Mouse (Mus musculus): ENCODE results near the gene C87436. TPM values are rescaled to one million over a fixed set of nuclear protein-coding genes. Genes with fewer than 3 reads are reported as not detected.

The C87436 gene
- polyA plus RNA-seq, 1 experiment from 2014 or later, result 22.2 TPM

DNA sequence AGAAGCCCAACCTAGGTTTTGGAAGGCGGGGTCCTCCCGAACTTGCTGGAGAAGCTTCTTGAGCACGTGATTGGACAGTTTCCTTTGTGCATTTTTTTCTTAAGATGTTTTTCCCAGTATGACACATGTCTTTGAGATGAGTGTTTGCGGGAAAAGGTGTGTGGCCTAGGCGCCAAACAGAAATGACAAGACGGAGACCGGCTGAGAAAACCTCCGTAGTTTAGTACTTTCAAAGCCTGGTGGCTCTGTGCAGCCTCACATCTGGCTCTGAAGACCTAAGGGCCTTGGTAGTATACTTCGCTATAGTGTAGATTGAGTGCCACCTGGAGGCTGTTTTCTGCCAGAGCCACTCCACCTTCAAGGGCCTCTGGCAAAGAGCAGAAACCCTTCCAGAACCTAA lies 37.2 kb upstream of the C87436 start:
- H3K4me3 ChIP-seq (replicated peaks), result peak overlapping the region; percentile 26
- peak overlapping the region; percentile 49 for H3K4me2 ChIP-seq
- ATAC-seq (ENCODE audit: low FRiP score), result no peak
- peaks cover 25% of the 10 kb centered on the region for H3K4me1 ChIP-seq
- no peak overlapping the region for H3K9ac ChIP-seq (replicated peaks)
- H3K9me3 ChIP-seq (replicated peaks), result no peaks in the 10 kb centered on the region
- H3K36me3 ChIP-seq, result no peaks in the 10 kb centered on the region
- 7% methylated on average over 9 of the region's 9 CpGs for WGBS
- no peaks in the 10 kb centered on the region for H3K27me3 ChIP-seq (replicated peaks)
- H3K27ac ChIP-seq (replicated peaks), result peak overlapping the region; percentile 23; the same call in 1 of the 2 replicates

DNA sequence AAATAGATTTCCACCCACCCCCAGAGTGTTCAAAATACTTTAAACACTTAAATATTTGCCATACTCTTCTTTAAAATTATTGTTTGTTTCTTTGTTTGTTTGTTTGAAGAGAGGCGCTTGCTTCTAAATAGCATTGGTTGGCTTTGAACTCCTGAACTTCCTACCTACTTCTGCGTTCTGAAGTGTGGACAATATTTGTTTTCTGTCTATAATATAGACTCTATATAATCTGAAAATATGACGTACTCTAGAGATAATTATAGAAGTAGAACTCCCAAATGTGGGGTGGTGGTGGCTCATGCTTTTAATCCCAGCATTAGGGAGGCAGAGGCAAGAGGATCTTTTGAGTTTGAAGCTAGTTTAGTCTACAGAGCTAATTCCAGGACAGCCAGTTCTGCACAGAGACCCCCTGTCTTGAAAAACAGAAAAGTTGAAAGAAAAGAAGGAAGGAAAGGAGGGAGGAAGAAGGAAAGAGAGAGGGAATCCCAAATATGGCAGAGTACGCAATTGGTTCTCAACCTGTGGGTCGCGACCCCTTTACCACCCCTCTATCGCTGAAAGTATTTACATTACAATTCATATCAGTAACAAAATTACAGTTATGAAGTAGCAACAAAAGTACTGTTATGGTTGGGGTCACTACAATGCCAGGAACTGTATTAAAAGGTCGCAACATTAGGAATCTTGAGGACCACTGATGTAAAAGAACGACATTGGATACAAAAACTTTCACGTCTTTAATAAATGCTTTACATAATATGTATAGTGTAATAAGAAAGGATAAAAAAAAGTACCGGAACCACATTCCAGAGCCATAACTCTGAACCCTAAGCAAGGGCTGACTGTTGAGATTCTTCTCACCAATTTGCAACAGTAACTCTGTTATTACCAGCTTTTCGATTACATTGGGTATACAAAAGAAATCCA lies 35.2 kb upstream of the C87436 start:
- Histone ChIP-seq H3K4me2 (peak overlapping the region; percentile 56), H3K9ac (replicated peaks) (0 out of 2 replicates have a peak overlapping the region, but pooled peaks have one; percentile 40), H3K9me3 (replicated peaks) (no peaks in the 10 kb centered on the region), H3K27ac (replicated peaks) (no peak overlapping the region), H3K4me3 (replicated peaks) (peak overlapping the region; percentile 72), H3K36me3 (no peaks in the 10 kb centered on the region), H3K4me1 (peaks cover 31% of the 10 kb centered on the region), H3K27me3 (replicated peaks) (no peaks in the 10 kb centered on the region)
- no peak for ATAC-seq (ENCODE audit: low FRiP score)
- 39% methylated on average over 12 of the region's 12 CpGs for WGBS

DNA sequence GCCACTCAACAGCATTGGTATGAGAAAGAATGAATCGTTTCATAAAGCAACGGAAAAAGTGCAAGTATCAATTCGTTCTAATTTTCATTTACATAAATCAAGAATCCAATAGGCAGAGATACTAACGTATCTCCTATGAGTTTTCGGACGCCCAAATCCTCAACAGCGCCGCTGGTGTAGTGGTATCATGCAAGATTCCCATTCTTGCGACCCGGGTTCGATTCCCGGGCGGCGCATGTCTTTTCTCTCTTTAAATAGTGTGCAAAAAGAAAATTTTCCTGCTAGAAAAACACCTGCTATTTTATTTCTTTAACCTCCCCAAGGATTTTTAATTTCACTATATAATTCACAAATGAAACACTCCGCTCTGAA lies 34.5 kb upstream of the C87436 start:
- H3K27me3 ChIP-seq (replicated peaks), result no peaks in the 10 kb centered on the region
- H3K4me3 ChIP-seq (replicated peaks), result peak overlapping the region; percentile 72
- H3K4me2 ChIP-seq, result peak overlapping the region; percentile 56
- peak overlapping the region; percentile 100 for H3K27ac ChIP-seq (replicated peaks)
- H3K9me3 ChIP-seq (replicated peaks), result no peaks in the 10 kb centered on the region
- H3K9ac ChIP-seq (replicated peaks), result peak overlapping the region; percentile 98; the same call in 1 of the 2 replicates
- under 1% methylated on average over 15 of the region's 15 CpGs for WGBS
- ATAC-seq (ENCODE audit: low FRiP score), result peak; percentile 83
- H3K36me3 ChIP-seq, result no peaks in the 10 kb centered on the region
- H3K4me1 ChIP-seq, result peaks cover 32% of the 10 kb centered on the region

DNA sequence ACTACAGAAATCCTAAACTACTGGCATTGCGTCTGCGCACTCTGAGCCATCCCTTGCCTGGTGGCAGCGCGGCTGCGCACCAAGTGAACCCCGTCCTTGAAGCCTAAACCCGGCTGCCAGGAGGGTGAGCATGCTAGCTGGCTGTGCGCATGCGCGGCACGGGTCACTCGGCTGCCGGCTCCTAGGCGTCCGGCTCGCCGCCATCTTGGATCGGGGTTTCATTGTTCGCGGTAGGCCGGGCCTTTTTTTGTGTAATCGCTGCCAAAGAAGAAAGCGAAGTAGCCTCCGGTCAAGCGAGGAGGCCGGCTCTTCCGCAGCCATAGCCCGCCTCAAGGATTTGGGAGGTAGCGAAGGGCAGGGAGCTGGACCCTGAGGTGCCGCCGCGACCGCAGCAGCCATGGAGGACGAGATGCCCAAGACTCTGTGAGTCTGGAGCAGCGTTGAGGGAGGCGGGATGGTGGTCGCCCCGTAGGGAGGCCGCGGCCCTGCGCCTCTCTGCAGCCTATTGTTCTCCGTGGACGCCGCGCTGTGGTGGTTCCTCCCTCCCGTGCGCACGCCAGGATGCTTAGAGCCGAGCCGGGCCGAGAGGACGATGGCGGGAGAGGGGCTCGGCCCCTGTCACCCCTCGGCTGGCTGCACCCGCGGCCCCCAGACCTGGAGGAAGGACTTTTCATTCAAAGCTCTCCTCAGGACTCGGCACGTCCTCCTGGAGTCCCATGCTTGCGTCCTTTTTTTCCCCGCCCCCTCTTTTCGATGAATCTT lies 33.9 kb upstream of the C87436 start, which contains the start of gene Tia1:
Gene Tia1 (plus strand): TSS at position 120 of the 762 bp plus-strand sequence.
- H3K27ac ChIP-seq (replicated peaks), result peak within 1 kb of the TSS; percentile 100
- peak; percentile 97 for ATAC-seq (ENCODE audit: low FRiP score)
- H3K27me3 ChIP-seq (replicated peaks), result no peaks in the 10 kb centered on the region

DNA sequence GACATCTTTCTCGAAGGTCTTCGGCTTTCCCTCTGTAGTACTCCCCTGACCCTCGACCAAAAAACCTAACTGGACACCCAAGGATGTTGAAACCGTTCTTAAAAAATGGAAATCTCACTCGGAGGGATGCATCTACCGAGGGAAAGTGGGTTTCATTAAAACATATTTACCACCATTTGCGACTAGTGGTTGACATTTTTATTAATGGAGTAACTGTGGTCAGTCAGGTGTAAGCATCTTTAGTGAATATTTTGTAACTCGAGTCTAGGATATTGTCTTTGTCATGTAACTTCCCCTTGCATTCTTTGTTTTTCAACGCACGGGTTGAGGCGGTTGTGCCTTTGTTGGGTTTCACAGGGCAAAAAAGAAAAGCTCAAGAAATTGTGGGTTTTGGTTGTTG lies 33.2 kb upstream of the C87436 start:
- peak overlapping the region; percentile 100 for H3K27ac ChIP-seq (replicated peaks)
- peak overlapping the region; percentile 71 for H3K4me2 ChIP-seq
- H3K9ac ChIP-seq (replicated peaks), result peak overlapping the region; percentile 98
- WGBS, result under 1% methylated on average over 11 of the region's 11 CpGs
- H3K4me1 ChIP-seq, result peaks cover 42% of the 10 kb centered on the region
- H3K4me3 ChIP-seq (replicated peaks), result peak overlapping the region; percentile 72
- H3K36me3 ChIP-seq, result no peaks in the 10 kb centered on the region
- H3K27me3 ChIP-seq (replicated peaks), result no peaks in the 10 kb centered on the region
- H3K9me3 ChIP-seq (replicated peaks), result no peaks in the 10 kb centered on the region
- ATAC-seq (ENCODE audit: low FRiP score), result no peak

More for the DNA sequence above, 33.9 kb upstream of the C87436 start, which contains the start of gene Tia1:
- H3K36me3 ChIP-seq, result no peaks in the 10 kb centered on the region
- under 1% methylated on average over 59 of the region's 62 CpGs for WGBS
- peak within 1 kb of the TSS; percentile 98 for H3K9ac ChIP-seq (replicated peaks)
- peaks cover 36% of the 10 kb centered on the region for H3K4me1 ChIP-seq
- peak within 1 kb of the TSS; percentile 71 for H3K4me2 ChIP-seq
- no peaks in the 10 kb centered on the region for H3K9me3 ChIP-seq (replicated peaks)
- H3K4me3 ChIP-seq (replicated peaks), result peak within 1 kb of the TSS; percentile 72

DNA sequence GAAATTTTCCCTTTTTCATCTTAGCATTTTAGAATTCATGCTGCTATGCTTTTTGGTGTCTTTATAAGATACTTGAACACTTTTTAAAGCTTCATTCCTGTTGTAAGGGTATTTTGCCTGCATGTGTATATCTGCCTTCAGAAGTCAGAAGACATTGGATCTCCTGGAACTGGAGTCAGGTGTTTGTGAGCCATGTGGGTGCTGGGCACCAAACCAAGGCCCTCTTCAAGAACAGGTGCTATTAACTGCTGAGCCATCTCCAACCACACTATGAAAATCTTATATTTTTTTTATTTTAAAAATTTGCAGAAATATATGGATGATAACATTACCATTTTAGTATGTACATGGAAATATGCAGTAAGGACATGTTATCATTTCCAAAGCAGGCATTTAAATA lies 31.9 kb upstream of the C87436 start:
- H3K27me3 ChIP-seq (replicated peaks), result no peaks in the 10 kb centered on the region
- H3K27ac ChIP-seq (replicated peaks), result no peak overlapping the region
- peak overlapping the region; percentile 71 for H3K4me2 ChIP-seq
- peaks cover 44% of the 10 kb centered on the region for H3K4me1 ChIP-seq
- no peak for ATAC-seq (ENCODE audit: low FRiP score)
- peak overlapping the region; percentile 29 for H3K4me3 ChIP-seq (replicated peaks)
- H3K9me3 ChIP-seq (replicated peaks), result no peaks in the 10 kb centered on the region
- no peaks in the 10 kb centered on the region for H3K36me3 ChIP-seq
- no peak overlapping the region for H3K9ac ChIP-seq (replicated peaks)

DNA sequence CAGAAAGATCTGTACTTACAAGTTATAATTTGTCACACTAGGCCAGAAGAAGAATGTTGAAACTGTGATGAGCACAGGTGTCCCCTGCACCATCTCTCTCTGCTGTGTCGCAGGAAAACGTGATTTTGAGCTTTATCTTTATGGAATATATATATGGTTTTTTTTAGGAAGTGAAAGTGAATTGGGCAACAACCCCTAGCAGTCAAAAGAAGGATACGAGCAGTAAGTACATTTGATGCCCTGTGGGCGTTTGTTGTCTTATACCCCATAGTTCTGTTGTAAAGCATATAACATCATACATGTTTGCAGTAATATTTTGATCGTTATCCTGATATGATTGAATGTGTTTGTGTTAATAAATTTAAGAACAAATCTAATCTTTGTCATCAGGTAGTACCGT lies 19.5 kb upstream of the C87436 start:
- 94% methylated on average over 6 of the region's 6 CpGs for WGBS
- no peaks in the 10 kb centered on the region for H3K4me1 ChIP-seq
- no peak for ATAC-seq (ENCODE audit: low FRiP score)

DNA sequence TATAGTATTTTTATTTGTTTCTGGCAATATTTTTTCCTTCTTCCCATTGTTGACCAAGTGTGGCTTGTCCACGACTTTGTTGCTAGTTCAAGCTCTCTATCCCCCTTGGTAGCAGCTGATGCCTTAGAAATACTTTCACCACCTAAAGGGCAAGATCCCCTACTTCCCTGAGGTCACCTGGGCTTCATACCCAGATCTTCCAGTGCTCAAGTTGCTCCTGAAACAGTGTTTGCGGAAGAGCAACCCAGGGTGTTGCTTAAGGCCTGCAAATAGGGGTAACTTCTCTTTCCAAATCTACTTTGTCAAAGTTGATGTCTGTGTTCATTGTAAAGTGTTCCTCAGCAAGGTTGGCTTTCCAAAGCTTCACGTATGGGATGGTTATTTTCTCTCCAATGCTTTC lies 18.9 kb upstream of the C87436 start:
- Histone ChIP-seq H3K36me3 (peaks cover 73% of the 10 kb centered on the region), H3K27me3 (replicated peaks) (no peaks in the 10 kb centered on the region)
- WGBS, result 91% methylated on average over 3 of the region's 3 CpGs

More for the DNA sequence above, 19.5 kb upstream of the C87436 start:
- H3K27me3 ChIP-seq (replicated peaks), result no peaks in the 10 kb centered on the region
- no peak overlapping the region for H3K9ac ChIP-seq (replicated peaks)
- H3K4me3 ChIP-seq (replicated peaks), result no peak overlapping the region
- H3K4me2 ChIP-seq, result no peak overlapping the region
- no peaks in the 10 kb centered on the region for H3K9me3 ChIP-seq (replicated peaks)
- H3K36me3 ChIP-seq, result peaks cover 71% of the 10 kb centered on the region
- H3K27ac ChIP-seq (replicated peaks), result no peak overlapping the region

DNA sequence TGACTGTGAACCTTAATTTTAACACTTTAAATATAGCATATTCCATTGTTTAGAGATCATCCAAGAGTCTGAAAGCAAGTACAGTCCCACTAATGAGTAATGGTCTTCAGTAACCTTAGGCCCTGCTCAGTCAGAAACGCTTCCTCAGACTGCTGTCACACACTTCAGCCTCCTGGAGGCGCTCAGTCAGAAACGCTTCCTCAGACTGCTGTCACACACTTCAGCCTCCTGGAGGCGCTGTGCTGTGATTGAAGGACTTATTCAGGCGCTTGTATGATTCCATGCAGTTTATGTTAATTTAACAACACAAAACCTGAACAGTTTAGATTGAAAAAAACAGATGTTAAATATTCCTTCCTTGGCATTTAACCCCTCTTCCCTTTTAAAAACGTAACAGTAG lies 17.7 kb upstream of the C87436 start:
- Histone ChIP-seq H3K36me3 (peaks cover 75% of the 10 kb centered on the region), H3K4me2 (no peak overlapping the region), H3K4me3 (replicated peaks) (no peak overlapping the region), H3K9ac (replicated peaks) (no peak overlapping the region), H3K27ac (replicated peaks) (no peak overlapping the region), H3K4me1 (no peaks in the 10 kb centered on the region), H3K9me3 (replicated peaks) (no peaks in the 10 kb centered on the region), H3K27me3 (replicated peaks) (no peaks in the 10 kb centered on the region)
- ATAC-seq (ENCODE audit: low FRiP score), result no peak
- WGBS, result 74% methylated on average over 6 of the region's 6 CpGs

More for the DNA sequence above, 18.9 kb upstream of the C87436 start:
- Histone ChIP-seq H3K27ac (replicated peaks) (no peak overlapping the region), H3K9ac (replicated peaks) (no peak overlapping the region), H3K9me3 (replicated peaks) (no peaks in the 10 kb centered on the region), H3K4me2 (no peak overlapping the region), H3K4me1 (no peaks in the 10 kb centered on the region), H3K4me3 (replicated peaks) (no peak overlapping the region)
- no peak for ATAC-seq (ENCODE audit: low FRiP score)

DNA sequence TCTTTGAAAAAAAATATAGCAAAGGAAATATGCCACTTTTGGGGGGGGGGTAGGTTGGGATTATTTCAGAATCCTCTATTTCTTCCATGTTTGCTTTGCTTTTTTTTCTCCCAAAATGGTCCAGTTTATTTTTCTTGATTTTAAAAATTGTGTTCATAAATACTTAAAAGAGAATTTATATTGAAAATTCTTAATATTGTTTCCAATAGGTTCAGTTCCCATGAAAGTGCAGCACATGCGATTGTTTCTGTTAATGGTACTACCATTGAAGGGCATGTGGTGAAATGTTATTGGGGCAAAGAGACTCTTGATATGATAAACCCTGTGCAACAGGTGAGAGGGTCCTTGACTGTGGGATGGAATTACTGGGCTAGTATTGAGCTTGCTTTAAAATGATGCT lies 11.8 kb upstream of the C87436 start, which contains the start of gene Gm44790:
Gene Gm44790 (plus strand): TSS at position 301 of the 400 bp plus-strand sequence.
- Histone ChIP-seq H3K9me3 (replicated peaks) (no peaks in the 10 kb centered on the region), H3K4me2 (no peak within 1 kb of the TSS), H3K27me3 (replicated peaks) (no peaks in the 10 kb centered on the region), H3K9ac (replicated peaks) (no peak within 1 kb of the TSS), H3K27ac (replicated peaks) (no peak within 1 kb of the TSS), H3K36me3 (peaks cover 70% of the 10 kb centered on the region), H3K4me3 (replicated peaks) (no peak within 1 kb of the TSS), H3K4me1 (no peaks in the 10 kb centered on the region)
- whole genome bisulfite sequencing, result 98% methylated on average over 1 of the region's 1 CpGs
- ATAC-seq (ENCODE audit: low FRiP score), result no peak

DNA sequence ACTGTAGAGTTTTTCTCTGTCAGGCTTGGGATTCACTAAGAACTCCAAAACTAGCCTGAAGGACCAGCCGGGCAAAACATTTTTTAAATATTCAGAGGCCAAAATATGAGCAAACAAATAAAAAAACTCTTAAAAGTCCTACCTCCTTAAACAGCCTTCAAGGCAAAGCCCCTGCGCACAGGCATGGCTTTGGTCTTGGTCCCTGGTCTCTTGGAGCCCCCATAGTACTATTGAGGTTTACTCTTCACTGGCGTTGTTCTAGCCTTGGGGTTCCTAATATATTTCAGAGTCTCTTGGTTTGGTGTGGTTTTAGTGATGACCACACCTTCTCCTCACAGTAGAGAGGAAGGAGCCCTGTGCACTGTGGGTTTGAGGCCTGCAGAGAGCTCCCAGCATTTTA lies 6.6 kb upstream of the C87436 start:
- H3K36me3 ChIP-seq, result peaks cover 84% of the 10 kb centered on the region
- H3K4me3 ChIP-seq (replicated peaks), result no peak overlapping the region
- no peaks in the 10 kb centered on the region for H3K4me1 ChIP-seq
- no peak overlapping the region for H3K27ac ChIP-seq (replicated peaks)
- no peak overlapping the region for H3K9ac ChIP-seq (replicated peaks)
- ATAC-seq (ENCODE audit: low FRiP score), result no peak
- no peaks in the 10 kb centered on the region for H3K9me3 ChIP-seq (replicated peaks)
- no peak overlapping the region for H3K4me2 ChIP-seq
- H3K27me3 ChIP-seq (replicated peaks), result no peaks in the 10 kb centered on the region
- WGBS, result 97% methylated on average over 3 of the region's 3 CpGs
